Mouse (Mus musculus) forelimb bud, embryonic 11.5 days (tissue): ENCODE measurements around the gene Lrrtm4.
A peak's percentile ranks its signal among the peaks of the same experiment; 100 is the strongest.

Experiments used
- DNase-seq: peaks from one replicate; pipeline ENCODE4 v3.0.0-alpha.2; 2012; ENCODE audit warnings: low read depth, low spot score

Lrrtm4 gene

DNA sequence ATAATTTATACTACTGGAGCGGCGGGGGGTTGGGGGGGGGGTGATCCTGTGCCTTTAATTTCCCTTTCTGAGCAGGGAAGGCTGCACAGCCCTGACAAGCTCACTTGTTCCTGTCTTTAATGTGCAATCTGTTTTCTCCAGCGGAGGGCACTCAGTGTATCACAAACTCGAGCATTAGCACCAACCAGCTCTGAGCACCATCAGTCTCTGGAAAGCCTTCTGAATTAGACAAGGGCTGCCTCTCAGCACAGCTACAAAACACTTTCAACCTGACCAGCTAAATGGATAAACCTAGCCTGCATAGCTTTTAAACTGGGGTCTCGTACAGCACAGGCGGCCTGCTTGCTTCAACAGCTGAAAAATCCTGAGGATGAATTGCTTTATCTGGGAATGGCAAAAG, at the start of gene Lrrtm4:
TSS of gene Lrrtm4 (plus strand) at position 113 of the 400 bp plus-strand sequence.
- peak; percentile 46 for DNase-seq

DNA sequence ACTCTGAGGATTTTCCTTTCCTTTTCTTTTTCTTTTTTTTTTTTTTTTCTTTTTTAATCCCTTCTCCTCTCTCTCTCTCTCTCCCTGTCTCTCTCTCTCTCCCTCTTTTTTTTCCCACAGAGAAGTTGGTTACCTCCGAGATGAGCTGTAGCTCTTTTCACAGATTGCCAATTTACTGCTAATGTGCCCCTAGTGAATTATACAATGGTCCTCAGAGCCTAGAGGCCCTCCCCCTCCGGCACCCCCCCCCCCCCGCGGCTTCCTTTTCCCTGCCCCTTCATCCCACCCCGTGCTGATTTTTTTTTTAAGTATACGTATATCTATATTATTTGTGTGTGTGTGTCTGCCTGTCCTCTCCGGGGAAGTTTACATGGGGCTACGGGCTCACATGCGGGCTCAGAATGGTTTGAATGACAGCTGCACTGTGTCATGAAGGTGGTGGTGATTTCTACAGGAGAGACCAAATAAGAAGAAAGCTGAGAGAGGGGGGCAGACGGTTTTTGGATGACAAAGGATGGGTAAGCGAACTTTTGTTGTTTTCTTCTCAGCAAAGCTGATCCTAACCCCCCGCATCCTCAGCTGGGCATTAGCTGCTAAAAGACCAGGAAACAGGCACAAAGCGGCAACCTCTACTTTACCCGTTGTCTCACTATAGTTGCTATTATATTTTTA, 648 bp downstream of the Lrrtm4 start:
- DNase-seq, result peak; percentile 2

DNA sequence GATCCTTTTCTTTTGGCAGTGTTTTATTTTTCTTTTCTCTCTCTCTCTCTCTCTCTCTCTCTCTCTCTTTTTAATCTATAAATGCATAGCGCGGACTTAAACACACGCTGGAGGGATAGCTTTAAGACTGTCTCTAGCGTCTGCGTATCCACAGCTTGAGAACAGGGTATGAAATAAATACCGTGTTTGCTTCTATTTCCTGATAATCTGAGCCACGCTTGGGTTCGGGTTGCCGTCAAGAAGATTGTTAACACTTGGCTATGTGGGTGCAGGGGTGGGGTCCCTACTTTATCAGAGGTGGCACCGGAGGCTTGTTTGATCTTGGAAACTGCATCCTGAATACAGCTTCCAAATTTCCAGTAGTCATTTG, 1.2 kb downstream of the Lrrtm4 start:
- DNase-seq, result peak; percentile 3

DNA sequence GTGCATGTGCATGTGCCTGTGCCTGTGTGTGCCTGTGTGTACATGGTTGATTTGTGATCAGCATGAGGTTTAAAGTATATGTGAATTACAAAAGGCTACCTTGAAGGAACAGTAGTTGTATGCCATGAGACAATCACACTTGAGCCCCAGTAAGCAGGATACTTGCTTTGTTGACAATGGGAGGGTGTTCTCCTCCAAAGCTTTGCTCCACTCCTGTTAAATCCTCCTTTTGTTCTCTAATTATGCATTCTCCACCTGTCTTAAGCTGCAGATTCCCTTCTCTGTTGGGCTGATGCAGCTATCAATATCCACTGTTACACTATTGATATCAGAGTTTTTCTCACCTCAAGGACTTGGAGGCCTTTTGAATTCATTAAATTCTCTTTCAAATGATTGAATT, 38.2 kb downstream of the Lrrtm4 start:
- DNase-seq, result no peak

DNA sequence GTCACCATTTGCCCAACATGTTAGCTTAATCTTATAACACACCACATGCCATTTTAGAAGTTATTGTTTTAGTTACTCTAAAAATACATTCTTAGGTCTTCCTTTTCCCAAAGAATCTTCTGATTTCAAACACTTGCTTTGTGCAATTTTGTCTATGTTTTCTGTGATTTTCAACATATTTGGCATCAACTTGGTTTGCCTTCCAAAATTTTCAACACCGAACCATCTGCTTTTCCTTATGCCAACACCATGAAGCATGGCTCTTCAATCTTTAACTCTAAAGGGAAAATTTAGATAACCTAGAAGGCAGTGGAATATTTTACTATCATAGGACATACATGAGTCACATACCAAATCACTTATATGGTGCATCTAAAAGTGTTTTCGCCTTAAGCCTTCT, 59.3 kb downstream of the Lrrtm4 start:
- DNase-seq, result no peak

DNA sequence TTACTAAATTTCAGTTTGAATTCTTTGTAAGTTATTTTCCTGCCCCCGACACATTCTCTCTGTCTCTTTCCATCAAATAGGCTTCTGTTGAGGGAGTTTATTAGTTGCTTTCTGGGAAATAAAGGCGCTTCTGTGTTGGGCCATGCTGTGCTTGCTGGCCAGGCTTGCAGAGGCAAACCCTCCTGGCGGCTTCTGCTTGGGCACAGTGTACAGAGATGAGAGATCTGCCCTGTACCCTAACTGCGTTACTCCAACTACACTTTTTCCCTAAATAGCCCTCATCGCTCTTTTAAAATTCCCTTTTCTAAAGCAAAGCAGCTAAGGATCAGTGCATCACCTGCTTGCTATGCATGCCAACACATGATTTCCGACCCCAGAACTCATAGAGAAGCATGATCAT, 60.6 kb downstream of the Lrrtm4 start:
- no peak for DNase-seq

DNA sequence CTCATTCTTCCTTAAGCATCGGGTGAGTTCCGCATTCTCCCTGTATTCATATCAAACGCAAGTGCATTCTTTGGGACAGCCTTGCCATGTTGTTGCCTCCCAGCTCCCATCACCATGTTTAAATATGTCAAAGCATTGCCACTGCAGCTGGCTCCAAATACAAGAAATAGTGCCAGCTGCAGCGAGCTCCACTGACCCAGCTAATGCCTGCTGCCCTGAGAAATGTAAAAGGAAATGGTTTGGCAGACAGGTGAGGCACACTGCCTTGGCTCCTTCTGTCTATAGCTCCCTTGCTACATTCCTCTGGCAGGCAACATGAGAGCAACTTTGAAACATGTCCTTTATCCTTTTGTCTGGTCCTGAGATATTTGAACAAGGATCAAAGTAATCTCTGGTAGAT, 76.2 kb downstream of the Lrrtm4 start:
- DNase-seq, result no peak

DNA sequence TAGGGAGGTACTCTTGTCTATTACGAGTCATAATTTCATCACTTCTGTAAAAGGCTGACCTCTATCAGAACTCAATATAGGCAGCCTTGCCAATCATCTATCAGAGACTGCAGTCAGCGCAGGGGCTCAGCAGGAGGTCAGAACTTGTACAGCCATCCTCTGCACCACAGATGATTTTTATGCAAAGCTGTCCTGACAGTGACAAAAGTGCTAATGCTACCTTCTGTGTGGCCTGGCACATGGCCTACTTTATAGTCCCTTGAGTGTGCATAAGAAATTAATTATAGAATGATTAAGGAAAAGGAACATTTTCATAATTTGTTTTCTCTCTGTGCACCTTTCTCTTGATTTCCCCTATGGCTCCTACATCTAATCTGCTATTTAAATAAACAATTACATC, 86.7 kb downstream of the Lrrtm4 start:
- DNase-seq, result no peak

DNA sequence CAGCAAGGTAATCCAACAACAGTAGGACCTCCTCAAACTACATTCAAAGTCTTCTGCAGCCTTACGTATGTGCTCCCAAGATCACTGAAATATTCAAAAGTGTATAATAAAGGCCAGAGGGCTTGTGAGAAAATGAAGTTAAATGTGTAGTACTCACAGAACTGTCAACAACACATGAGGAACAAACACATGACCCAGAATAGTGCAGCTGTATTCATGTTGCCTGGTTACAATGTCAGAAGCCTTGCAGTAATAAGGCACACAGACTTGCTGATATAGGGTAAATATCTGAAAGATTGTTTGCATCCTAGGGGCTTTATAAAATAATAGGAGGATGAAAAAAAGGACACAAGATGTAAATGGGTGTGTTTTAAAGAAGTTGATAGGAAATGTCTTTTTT, 87.2 kb downstream of the Lrrtm4 start:
- no peak for DNase-seq

DNA sequence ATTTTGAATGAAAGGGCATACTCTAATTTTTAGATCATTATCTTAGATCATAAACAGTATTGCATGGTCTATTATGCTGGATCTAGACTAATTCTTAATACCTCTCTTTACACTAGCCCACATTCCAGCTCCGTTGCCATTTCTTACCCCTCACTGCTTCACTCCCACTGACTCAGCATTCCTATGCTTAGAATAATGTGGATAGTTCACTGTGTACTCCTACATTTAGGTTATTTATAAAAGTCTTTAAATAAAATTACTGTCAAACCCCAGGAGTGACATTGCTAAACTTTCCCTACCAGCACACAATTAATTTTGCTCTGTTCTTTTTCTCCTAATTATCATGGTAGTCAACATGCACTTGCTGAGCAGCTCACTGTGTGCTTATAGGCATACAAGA, 107.7 kb downstream of the Lrrtm4 start:
- DNase-seq, result no peak

DNA sequence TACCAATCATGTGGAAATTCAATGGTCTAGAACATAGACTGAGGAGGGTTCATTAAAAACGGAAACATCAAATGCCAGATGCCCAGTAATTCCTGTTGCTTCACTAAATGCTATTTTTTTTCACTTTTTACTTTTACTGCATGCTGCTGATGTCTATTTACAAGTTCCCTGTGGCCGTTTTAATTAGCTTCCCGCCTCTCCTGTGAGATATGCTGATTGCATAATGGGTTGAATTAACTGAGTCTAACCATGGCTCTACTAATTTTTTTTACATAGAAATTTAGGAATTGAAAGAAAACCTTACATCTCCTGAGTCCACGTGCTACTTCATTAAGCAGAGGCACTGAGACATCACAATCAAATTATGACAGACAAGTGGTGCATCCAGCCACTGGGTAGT, 143.9 kb downstream of the Lrrtm4 start:
- no peak for DNase-seq

DNA sequence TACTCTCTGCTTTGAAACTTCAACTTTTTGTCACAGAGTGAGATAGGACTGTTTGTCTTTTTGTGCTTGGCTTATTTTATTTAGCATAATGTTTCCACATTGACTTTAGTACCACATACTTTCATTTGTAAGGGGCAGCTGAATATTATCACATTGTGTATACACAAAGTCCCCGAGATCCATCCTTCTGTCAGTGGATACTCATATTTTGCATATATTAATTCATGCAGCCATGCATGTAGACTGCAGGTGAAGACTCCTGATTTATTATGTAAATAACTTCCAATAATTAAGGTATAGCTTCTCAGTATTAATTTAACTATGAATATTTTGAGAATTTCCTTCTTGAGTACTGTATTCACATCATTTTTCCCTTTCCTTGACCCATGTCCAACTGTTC, 163.2 kb downstream of the Lrrtm4 start:
- no peak for DNase-seq

DNA sequence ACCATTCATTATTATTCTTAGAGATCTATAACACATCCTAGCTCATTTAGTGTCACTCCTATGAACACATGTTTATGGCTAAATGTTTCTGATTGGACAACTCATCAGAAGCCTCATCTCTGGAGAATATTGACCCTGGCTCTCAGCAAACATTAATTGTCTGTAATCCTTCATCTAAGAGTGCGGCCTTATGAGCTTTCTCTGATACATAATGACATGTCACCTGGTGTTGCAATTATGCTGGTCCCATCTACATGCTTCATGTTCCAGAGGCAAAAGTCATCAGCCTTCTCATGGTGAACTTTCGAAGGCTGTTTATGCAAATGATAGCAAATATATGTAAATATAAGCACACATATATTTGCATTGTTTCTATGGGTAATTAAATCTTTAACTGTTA, 163.7 kb downstream of the Lrrtm4 start:
- DNase-seq, result no peak

DNA sequence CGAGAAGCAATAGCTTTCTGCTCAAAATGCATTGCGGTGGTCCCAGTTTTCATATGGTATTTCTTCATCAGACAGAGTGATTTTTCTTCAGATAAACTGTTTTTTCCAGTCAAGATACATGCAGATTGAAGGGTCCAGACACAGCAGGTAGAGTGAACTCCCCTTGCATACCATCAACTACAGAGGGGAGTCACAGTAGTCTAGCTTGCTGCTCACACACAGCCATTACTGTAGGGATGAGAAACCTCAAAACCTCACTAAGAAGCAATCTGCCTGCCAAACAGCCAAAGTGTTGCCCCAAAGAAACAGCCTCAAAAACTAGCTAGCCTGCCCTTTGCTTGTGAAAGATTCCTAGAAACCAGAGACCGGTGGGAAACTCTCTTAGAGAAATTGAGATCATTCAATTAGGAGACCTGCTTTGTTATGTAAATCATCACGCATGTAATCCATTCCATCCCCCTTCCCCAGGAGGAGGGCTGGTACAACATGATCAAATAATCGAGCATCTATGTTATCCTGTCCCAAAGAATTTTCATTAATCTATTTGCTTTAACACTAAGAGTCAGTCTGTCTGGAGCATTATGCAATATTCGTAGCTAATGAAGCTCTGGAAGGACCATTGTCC, 166.9 kb downstream of the Lrrtm4 start:
- DNase-seq, result no peak

DNA sequence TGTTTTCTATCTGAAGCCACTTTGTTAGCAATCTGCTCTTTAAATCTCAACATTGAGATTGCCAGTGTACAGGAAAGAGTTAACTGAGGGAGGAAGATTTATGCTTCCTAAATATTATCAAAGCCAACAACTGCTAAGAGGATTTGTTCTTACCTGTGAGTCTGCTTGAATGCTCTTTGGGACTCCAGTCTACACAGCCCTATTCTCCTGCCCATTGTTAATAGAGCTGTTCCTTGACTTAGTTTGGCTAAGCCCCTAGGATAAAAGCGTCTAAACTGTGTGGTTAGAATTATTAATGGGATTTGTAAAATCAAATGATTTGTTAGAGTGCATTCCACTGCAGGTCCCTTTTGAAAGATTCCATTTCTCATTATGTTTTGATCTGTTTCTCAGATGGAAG, 168.1 kb downstream of the Lrrtm4 start:
- DNase-seq, result no peak

DNA sequence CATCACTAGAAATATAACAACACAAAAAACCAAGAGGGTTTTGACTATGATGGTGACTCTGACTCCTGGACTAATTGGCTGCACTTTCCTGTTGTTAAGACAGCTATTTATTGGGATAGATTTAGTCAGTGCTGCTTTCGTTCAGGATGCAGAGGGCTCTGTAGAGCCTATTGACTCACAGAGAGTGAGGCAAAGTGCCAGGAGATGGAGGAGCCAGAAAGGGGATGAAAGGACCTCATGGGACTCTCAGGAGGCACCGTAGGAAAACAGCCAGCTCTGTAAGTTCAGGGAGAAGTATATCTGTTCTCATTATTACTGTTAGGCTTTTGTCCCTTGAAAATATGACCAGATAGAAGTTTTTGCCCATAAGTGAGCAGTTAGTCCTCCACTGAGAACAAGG, 190.8 kb downstream of the Lrrtm4 start:
- no peak for DNase-seq

DNA sequence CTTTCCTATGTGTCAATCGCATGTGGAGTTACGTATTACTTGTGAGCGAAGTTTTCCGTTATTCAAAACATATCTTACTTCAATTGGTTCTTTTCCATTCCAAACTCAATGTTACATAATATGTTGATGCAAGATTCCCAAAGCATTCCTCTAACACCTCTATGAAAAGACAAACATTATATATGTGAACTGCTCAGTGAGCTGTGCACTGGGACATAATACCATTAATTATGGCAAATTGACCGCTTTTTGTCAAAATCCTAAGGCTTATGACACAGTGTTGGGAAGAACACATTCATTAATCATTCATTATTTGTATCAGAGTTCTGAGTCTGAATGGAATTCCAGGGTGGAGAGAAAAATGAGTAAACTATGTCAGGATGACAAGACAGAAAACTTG, 191.6 kb downstream of the Lrrtm4 start:
- no peak for DNase-seq

DNA sequence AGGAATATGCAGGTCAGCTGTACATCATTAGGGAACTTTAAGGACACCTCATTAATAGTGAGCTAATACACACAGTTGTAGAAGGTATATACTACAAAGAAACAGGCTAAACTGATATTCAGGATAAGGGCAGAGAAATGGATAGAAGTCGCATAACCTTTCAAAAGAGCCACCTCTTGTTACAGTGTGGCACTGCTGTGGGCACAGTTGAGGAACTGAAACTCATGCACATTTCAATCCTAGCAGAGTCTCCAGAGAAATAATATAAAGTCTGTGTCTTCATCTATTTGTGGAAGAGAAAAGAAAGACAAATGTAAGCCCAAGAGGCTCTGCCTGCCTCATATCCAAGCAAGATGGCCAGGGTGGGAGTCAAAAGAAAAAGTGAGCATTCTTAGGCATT, 242.9 kb downstream of the Lrrtm4 start:
- DNase-seq, result no peak

DNA sequence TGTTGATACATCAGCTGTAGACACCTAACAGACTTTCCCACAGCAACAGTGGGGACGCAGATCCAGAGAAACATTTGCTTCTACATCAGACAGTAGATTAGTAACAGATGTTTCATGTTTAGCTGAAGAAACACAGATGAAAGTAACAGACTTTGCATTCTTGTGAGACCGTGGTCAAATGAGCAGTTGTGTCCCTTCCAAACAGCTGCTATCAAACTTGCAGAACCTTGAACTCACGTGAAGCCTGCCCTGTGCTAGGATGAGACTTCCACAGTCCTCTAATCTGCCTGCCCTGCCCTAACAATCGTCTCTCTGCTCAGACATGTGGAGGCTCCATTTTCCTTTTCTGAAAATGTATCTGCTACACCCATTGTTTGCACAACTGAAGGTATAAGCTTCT, 245.3 kb downstream of the Lrrtm4 start:
- DNase-seq, result peak; percentile 19

DNA sequence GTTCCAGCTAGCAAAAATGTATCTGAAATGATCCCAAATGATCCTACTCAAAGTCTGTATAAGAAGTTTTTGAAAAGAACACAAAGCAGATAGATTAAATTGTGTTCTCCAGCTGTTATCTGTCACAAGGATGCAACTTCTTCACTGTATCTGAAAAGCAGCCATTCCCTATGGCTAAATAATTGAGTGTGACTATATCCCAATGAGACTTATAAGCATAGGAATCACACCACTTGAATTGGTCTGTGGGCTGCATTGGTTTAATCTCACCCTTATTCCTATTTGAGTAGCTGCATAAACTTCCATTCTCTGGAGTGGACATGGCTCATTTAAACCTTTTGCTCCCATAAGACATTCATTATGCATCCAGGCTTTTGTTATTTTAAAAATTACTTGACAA, 245.9 kb downstream of the Lrrtm4 start:
- DNase-seq, result no peak

DNA sequence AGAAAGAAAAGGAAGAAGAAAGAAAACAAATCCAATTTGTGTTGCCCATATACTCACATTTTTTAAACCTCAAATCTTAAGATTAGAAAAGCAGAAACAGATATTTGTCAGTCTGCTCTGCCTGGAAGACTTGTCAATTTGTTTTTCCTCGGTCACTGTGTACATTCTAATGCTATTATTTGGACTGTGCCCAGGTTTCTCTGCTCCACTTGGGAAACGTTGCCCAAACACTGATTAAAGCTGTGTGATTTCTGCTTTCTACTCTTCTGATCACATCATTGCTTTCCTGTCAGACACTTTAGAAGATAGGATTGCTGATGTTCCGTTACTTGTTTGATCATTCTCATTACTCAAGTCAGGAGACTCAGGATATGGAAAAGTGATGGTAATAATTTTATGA, 247.1 kb downstream of the Lrrtm4 start:
- DNase-seq, result no peak

DNA sequence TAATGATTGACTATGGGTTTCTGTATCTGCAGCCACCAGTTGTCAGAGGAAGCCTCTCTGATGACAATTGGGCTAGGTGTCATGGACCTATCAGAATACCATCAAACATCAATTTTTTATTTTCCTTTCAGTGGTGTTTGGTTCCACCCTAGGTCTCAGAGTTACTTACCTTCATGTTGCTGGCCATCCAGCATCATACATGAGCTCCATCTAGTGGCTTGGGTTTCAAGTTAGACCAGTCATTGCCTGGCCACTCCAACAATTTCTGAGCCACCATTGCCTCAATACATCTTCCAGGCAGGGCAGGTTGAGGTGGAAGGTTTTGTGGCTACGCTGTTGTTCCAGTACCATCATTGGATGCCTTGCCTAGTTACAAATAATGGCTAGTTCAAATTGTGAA, 268.3 kb downstream of the Lrrtm4 start:
- no peak for DNase-seq

DNA sequence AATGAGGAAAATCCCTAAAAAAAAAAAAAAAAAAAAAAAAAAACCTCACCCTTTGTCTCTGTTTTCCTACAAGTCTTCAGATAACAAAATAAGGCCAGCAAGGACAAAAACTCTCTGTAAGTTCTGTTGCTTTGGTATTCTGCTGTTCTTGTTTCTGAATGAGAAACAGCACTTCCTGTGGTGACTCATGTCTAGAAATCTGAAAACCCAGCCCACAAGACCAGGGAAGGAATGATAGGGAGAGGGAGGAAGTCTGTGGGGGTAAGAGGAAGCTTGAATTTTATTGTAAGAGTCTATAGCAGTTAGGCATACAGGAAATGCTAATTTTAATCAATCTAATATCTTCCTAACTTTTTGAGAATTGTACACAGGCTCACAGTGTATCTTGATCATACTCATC, 283.2 kb downstream of the Lrrtm4 start:
- DNase-seq, result no peak

DNA sequence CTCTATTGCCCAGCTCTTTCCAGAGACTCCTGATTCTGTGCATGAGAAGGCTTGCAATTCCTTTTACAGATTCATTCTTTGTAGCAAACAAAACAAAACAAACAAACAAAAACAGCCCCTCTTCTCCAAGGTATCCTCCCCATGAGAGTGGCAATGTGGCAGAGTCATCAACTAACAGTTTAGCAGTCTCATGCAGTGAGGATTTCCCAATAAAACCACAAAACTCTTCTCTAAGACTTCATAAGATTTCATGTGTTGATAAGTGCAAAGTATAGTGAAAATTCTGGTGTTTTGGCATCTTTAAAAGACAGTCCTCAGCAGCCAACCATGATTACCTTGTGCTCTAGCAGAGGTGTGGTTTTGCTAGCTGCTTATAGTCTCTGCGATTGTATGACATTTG, 284.9 kb downstream of the Lrrtm4 start:
- DNase-seq, result no peak
